Mouse (Mus musculus) heart, postnatal 0 days (tissue): ENCODE results near the gene Cops9. TPM values are rescaled to one million over a fixed set of nuclear protein-coding genes. Genes with fewer than 3 reads are reported as not detected.

Experiments
- ATAC-seq: fragments of 200-750 bp; cut with Nextera tagmentation; 2 replicates; pipeline ENCODE4 v1.8.0; 2017; ENCODE audit warnings: low read depth, moderate number of reproducible peaks, moderate library complexity; ENCODE audit not compliant: insufficient read depth
- DNase-seq: peaks from one replicate; pipeline ENCODE4 v3.0.0-alpha.2; 2016; ENCODE audit warnings: low spot score
- H3K27ac ChIP-seq: fragments of 300-500 bp; sonication (generic); 2 replicates; pipeline ENCODE4 v1.5.1; 2014; ENCODE audit warnings: low read depth, mild to moderate bottlenecking
- H3K27me3 ChIP-seq: fragments of 300-500 bp; sonication (generic); 2 replicates; pipeline ENCODE4 v1.6.1; 2014; ENCODE audit warnings: low read length, mixed read lengths; ENCODE audit not compliant: control insufficient read depth, insufficient read depth
- H3K36me3 ChIP-seq: fragments of 300-500 bp; sonication (generic); replicated peaks from 2 replicates; pipeline ENCODE4 v1.6.1; 2014; ENCODE audit warnings: low read length, mixed read lengths; ENCODE audit not compliant: control insufficient read depth, insufficient read depth
- H3K4me1 ChIP-seq: fragments of 300-500 bp; sonication (generic); 2 replicates; pipeline ENCODE4 v1.6.1; 2014; ENCODE audit warnings: antibody characterized with exemption; ENCODE audit not compliant: control insufficient read depth, insufficient read depth
- H3K4me2 ChIP-seq: fragments of 300-500 bp; sonication (generic); 2 replicates; pipeline ENCODE4 v1.6.1; 2014; ENCODE audit warnings: low read depth, mild to moderate bottlenecking, low read length, moderate library complexity
- H3K4me3 ChIP-seq: fragments of 300-500 bp; sonication (generic); 2 replicates; pipeline ENCODE4 v1.5.1; 2014; ENCODE audit warnings: low read depth, low read length
- H3K9ac ChIP-seq: fragments of 300-500 bp; sonication (generic); replicated peaks from 2 replicates; pipeline ENCODE4 v1.6.1; 2014; ENCODE audit warnings: low read depth, low read length, mixed read lengths
- H3K9me3 ChIP-seq: fragments of 300-500 bp; sonication (generic); replicated peaks from 2 replicates; pipeline ENCODE4 v1.6.1; 2016; ENCODE audit warnings: low read length; ENCODE audit not compliant: control insufficient read depth
- CTCF ChIP-seq: IDR thresholded peaks from 2 replicates; pipeline ENCODE4 v1.5.1; 2016; ENCODE audit warnings: antibody characterized with exemption, control low read depth, low read depth
- EP300 ChIP-seq: IDR thresholded peaks from 2 replicates; pipeline ENCODE4 v1.6.1; 2016; ENCODE audit warnings: antibody characterized with exemption, low read depth
- WGBS: fragments of 180-500 bp; shearing (Covaris S2); extraction: QIAGEN DNeasy Blood & Tissue Kit; methylation state at CpG from one replicate; pipeline ENCODE4 v1.1.7; 2014; 5-methylcytosine and 5-hydroxymethylcytosine counted together
- polyA plus RNA-seq: library from polyadenylated mRNA; unstranded; fragments of >200 nt; fragmentation: Nextera tagmentation; extraction: Ambion mirVana; gene quantifications from 2 replicates; pipeline ENCODE4 v1.2.1, GENCODE M21; 2015
- total RNA-seq: library from RNA; depleted of rRNA; stranded (reverse); fragments of >200 nt; gene quantifications from 2 replicates; pipeline ENCODE4 v1.2.3, GENCODE M21; 2014; ENCODE audit warnings: low replicate concordance; rRNA removed

Cops9 gene
- 187 and 203 TPM in 2 replicates for total RNA-seq
- 507 and 524 TPM in 2 replicates for polyA plus RNA-seq

GRCm38 (mm10) chr1:92641514-92642272 lies at the start of gene Cops9:
Cops9 (minus strand) TSS chr1:92641985.
- ATAC-seq, result peak; percentile 94
- Histone ChIP-seq H3K27me3 (no peaks in the 10 kb centered on the region), H3K9ac (peak within 1 kb of the TSS; percentile 79), H3K27ac (peak within 1 kb of the TSS; percentile 72), H3K4me2 (peak within 1 kb of the TSS; percentile 90), H3K36me3 (peaks cover 19% of the 10 kb centered on the region), H3K9me3 (no peaks in the 10 kb centered on the region), H3K4me3 (peak within 1 kb of the TSS; percentile 86), H3K4me1 (peaks cover 17% of the 10 kb centered on the region)
- TF ChIP-seq EP300 (no peak), CTCF (no peak)
- peak; percentile 89 for DNase-seq
- WGBS, result 2% methylated on average over 50 of the region's 50 CpGs

GRCm38 (mm10) chr1:92691166-92691844 lies 49.5 kb upstream of the Cops9 start:
- WGBS, result 75% methylated on average over 3 of the region's 3 CpGs
- H3K9me3 ChIP-seq, result no peaks in the 10 kb centered on the region
- no peak for DNase-seq
- H3K4me3 ChIP-seq, result no peak overlapping the region
- no peaks in the 10 kb centered on the region for H3K4me1 ChIP-seq
- no peak overlapping the region for H3K9ac ChIP-seq
- no peaks in the 10 kb centered on the region for H3K27me3 ChIP-seq
- no peak for ATAC-seq
- H3K36me3 ChIP-seq, result no peaks in the 10 kb centered on the region
- no peak overlapping the region for H3K4me2 ChIP-seq
- no peak for TF ChIP-seq EP300
- TF ChIP-seq CTCF, result no peak
- H3K27ac ChIP-seq, result no peak overlapping the region

GRCm38 (mm10) chr1:92686994-92687393 lies 45.2 kb upstream of the Cops9 start:
- Histone ChIP-seq H3K4me1 (no peaks in the 10 kb centered on the region), H3K27me3 (no peaks in the 10 kb centered on the region), H3K36me3 (no peaks in the 10 kb centered on the region), H3K9ac (no peak overlapping the region), H3K9me3 (no peaks in the 10 kb centered on the region), H3K4me2 (no peak overlapping the region), H3K27ac (no peak overlapping the region), H3K4me3 (no peak overlapping the region)
- no peak for DNase-seq
- TF ChIP-seq CTCF (no peak), EP300 (no peak)
- ATAC-seq, result no peak
- WGBS, result 54% methylated on average over 8 of the region's 8 CpGs

- H3K4me1 ChIP-seq, result no peaks in the 10 kb centered on the region
- no peak overlapping the region for H3K27ac ChIP-seq
- no peak for ATAC-seq
- no peak overlapping the region for H3K4me3 ChIP-seq
- H3K4me2 ChIP-seq, result no peak overlapping the region
- 85% methylated on average over 8 of the region's 8 CpGs for WGBS
- H3K27me3 ChIP-seq, result no peaks in the 10 kb centered on the region
- H3K36me3 ChIP-seq, result no peaks in the 10 kb centered on the region
- H3K9ac ChIP-seq, result no peak overlapping the region
- DNase-seq, result no peak
- H3K9me3 ChIP-seq, result no peaks in the 10 kb centered on the region
- no peak for TF ChIP-seq CTCF
- no peak for TF ChIP-seq EP300
Observed at GRCm38 (mm10) chr1:92683151-92683550, 41.4 kb upstream of the Cops9 start.

GRCm38 (mm10) chr1:92680668-92681603 lies 39.2 kb upstream of the Cops9 start:
- Histone ChIP-seq H3K36me3 (no peaks in the 10 kb centered on the region), H3K4me1 (peaks cover 8% of the 10 kb centered on the region; the same call in 1 of the 2 replicates), H3K9ac (no peak overlapping the region), H3K27me3 (no peaks in the 10 kb centered on the region), H3K9me3 (no peaks in the 10 kb centered on the region), H3K27ac (no peak overlapping the region), H3K4me2 (no peak overlapping the region), H3K4me3 (no peak overlapping the region)
- TF ChIP-seq CTCF (no peak), EP300 (no peak)
- DNase-seq (no peak), ATAC-seq (no peak; the same call in 1 of the 2 replicates)
- 38% methylated on average over 16 of the region's 16 CpGs for WGBS
